Mouse (Mus musculus) brain, embryonic 18.5 days (tissue): ENCODE data around the gene Unc13a.
A peak's percentile ranks its signal among the peaks of the same experiment; 100 is the strongest.

Source experiments
- DNase-seq: peaks from one replicate; pipeline ENCODE4 v3.0.0-alpha.2; 2012; ENCODE audit warnings: low read depth, low spot score

Gene Unc13a

GRCm38 (mm10) chr8:71686143-71686734, 14.7 kb upstream of the Unc13a start:
- DNase-seq: no peak

GRCm38 (mm10) chr8:71685573-71685972, 14.0 kb upstream of the Unc13a start:
- DNase-seq: no peak

GRCm38 (mm10) chr8:71684701-71685100, 13.1 kb upstream of the Unc13a start:
- no peak for DNase-seq

GRCm38 (mm10) chr8:71682832-71683231, 11.3 kb upstream of the Unc13a start:
- DNase-seq: no peak

- DNase-seq: no peak
Observed at GRCm38 (mm10) chr8:71681369-71681915, 9.9 kb upstream of the Unc13a start.

- DNase-seq: no peak
Observed at GRCm38 (mm10) chr8:71680471-71680870, 8.9 kb upstream of the Unc13a start.

- no peak for DNase-seq
Observed at GRCm38 (mm10) chr8:71679550-71680168, 8.1 kb upstream of the Unc13a start.

- DNase-seq: no peak
Observed at GRCm38 (mm10) chr8:71679116-71679515, 7.6 kb upstream of the Unc13a start.

GRCm38 (mm10) chr8:71678216-71678615, 6.7 kb upstream of the Unc13a start:
- no peak for DNase-seq

GRCm38 (mm10) chr8:71677555-71677954, 6.0 kb upstream of the Unc13a start:
- no peak for DNase-seq

- no peak for DNase-seq
Observed at GRCm38 (mm10) chr8:71676803-71677202, 5.2 kb upstream of the Unc13a start.

GRCm38 (mm10) chr8:71676020-71676741, 4.6 kb upstream of the Unc13a start, which contains the start of gene Jak3:
TSS of gene Jak3 (plus strand) at chr8:71676296.
- no peak for DNase-seq

GRCm38 (mm10) chr8:71675456-71676019, 4.0 kb upstream of the Unc13a start:
- DNase-seq: no peak

GRCm38 (mm10) chr8:71674071-71674470, 2.5 kb upstream of the Unc13a start:
- no peak for DNase-seq

- DNase-seq: no peak
Observed at GRCm38 (mm10) chr8:71672168-71672735, 695 bp upstream of the Unc13a start.

GRCm38 (mm10) chr8:71670621-71671548, 672 bp downstream of the Unc13a start:
- peak; percentile 70 for DNase-seq

GRCm38 (mm10) chr8:71670198-71670597, 1.4 kb downstream of the Unc13a start:
- no peak for DNase-seq

GRCm38 (mm10) chr8:71668220-71668975, 3.2 kb downstream of the Unc13a start:
- DNase-seq: no peak

GRCm38 (mm10) chr8:71667256-71667655, 4.3 kb downstream of the Unc13a start:
- no peak for DNase-seq

GRCm38 (mm10) chr8:71666855-71667254, 4.7 kb downstream of the Unc13a start:
- no peak for DNase-seq
